Mouse (Mus musculus) neutrophil, adult 59 days (primary cell): ENCODE results near the gene Fezf1. TPM values are rescaled to one million over a fixed set of nuclear protein-coding genes. Genes with fewer than 3 reads are reported as not detected.

Experiments used
- total RNA-seq, 2 experiments: library from RNA; stranded (reverse); gene quantifications; 1 replicate in 1 of 2; 2 replicates in 1 of 2; pipeline ENCODE4 v1.2.4; 2023

Fezf1 gene
- total RNA-seq: not detected

GRCm38 (mm10) chr6:23248313-23249052 is at the start of gene Fezf1:
Gene Fezf1, minus strand, starts transcription at chr6:23248362.

Other genes starting within 250 kb of the Fezf1 start
- not detected for gene Aass, start 115.4 kb downstream of the Fezf1 start, total RNA-seq